Mouse (Mus musculus): ENCODE measurements around the gene Dock4. TPM values are rescaled to one million over a fixed set of nuclear protein-coding genes. Genes with fewer than 3 reads are reported as not detected.
A peak's percentile ranks its signal among the peaks of the same experiment; 100 is the strongest.

Gene Dock4
- total and polyA plus RNA-seq, 2 experiments from 2014 or later = 10.5 to 30.9 TPM

- Histone ChIP-seq H3K4me2 (ENCODE audit: low read depth) (no peak overlapping the region), H3K4me1 (ENCODE audit: insufficient read depth) (peaks cover 15% of the 10 kb centered on the region), H3K27me3 (ENCODE audit: insufficient read depth, low read length) (no peaks in the 10 kb centered on the region), H3K9me3 (ENCODE audit: low read length) (no peaks in the 10 kb centered on the region), H3K36me3 (ENCODE audit: insufficient read depth) (no peaks in the 10 kb centered on the region), H3K4me3 (ENCODE audit: low read depth, low read length) (no peak overlapping the region), H3K27ac (ENCODE audit: low read depth, low read length) (no peak overlapping the region; the same call in 1 of the 2 replicates), H3K9ac (no peak overlapping the region)
- 49% methylated on average over 2 of the region's 2 CpGs for WGBS
- DNase-seq (no peak), ATAC-seq (no peak)
- no peak for TF ChIP-seq CTCF (IDR thresholded peaks at IDR 0.05; ENCODE audit: low read depth)
These were observed 28.0 kb downstream of the Dock4 start for GRCm38 (mm10) chr12:40473709-40474108.

- 23% methylated on average over 8 of the region's 8 CpGs for WGBS
- H3K4me2 ChIP-seq (ENCODE audit: low read depth) = no peak overlapping the region
- peak; percentile 61 for ATAC-seq
- H3K4me1 ChIP-seq (ENCODE audit: insufficient read depth) = peaks cover 9% of the 10 kb centered on the region
- no peaks in the 10 kb centered on the region for H3K36me3 ChIP-seq (ENCODE audit: insufficient read depth)
- DNase-seq = peak; percentile 56
- H3K4me3 ChIP-seq (ENCODE audit: low read depth, low read length) = no peak overlapping the region
- no peak overlapping the region for H3K9ac ChIP-seq
- H3K27me3 ChIP-seq (ENCODE audit: insufficient read depth, low read length) = no peaks in the 10 kb centered on the region
- H3K9me3 ChIP-seq (ENCODE audit: low read length) = no peaks in the 10 kb centered on the region
- TF ChIP-seq CTCF (IDR thresholded peaks at IDR 0.05; ENCODE audit: low read depth) = no peak
- H3K27ac ChIP-seq (ENCODE audit: low read depth, low read length) = no peak overlapping the region
These were observed 32.1 kb downstream of the Dock4 start for GRCm38 (mm10) chr12:40477621-40478452.

- H3K27ac ChIP-seq (ENCODE audit: low read depth, low read length) = no peak overlapping the region
- no peak overlapping the region for H3K4me3 ChIP-seq (ENCODE audit: low read depth, low read length)
- WGBS = 2% methylated on average over 3 of the region's 3 CpGs
- H3K9ac ChIP-seq = no peak overlapping the region
- DNase-seq (no peak), ATAC-seq (peak; percentile 81)
- H3K4me2 ChIP-seq (ENCODE audit: low read depth) = no peak overlapping the region
- no peak for TF ChIP-seq CTCF (IDR thresholded peaks at IDR 0.05; ENCODE audit: low read depth)
- peaks cover 14% of the 10 kb centered on the region; the same call in 1 of the 2 replicates for H3K4me1 ChIP-seq (ENCODE audit: insufficient read depth)
- no peaks in the 10 kb centered on the region for H3K36me3 ChIP-seq (ENCODE audit: insufficient read depth)
- no peaks in the 10 kb centered on the region for H3K27me3 ChIP-seq (ENCODE audit: insufficient read depth, low read length)
- H3K9me3 ChIP-seq (ENCODE audit: low read length) = no peaks in the 10 kb centered on the region
These were observed 38.5 kb downstream of the Dock4 start for GRCm38 (mm10) chr12:40484224-40484623.

GRCm38 (mm10) chr12:40485210-40485609 lies 39.5 kb downstream of the Dock4 start:
- Histone ChIP-seq H3K4me2 (ENCODE audit: low read depth) (no peak overlapping the region), H3K27me3 (ENCODE audit: insufficient read depth, low read length) (no peaks in the 10 kb centered on the region), H3K27ac (ENCODE audit: low read depth, low read length) (no peak overlapping the region), H3K9me3 (ENCODE audit: low read length) (no peaks in the 10 kb centered on the region), H3K36me3 (ENCODE audit: insufficient read depth) (no peaks in the 10 kb centered on the region), H3K4me1 (ENCODE audit: insufficient read depth) (peaks cover 14% of the 10 kb centered on the region; the same call in 1 of the 2 replicates), H3K9ac (no peak overlapping the region), H3K4me3 (ENCODE audit: low read depth, low read length) (no peak overlapping the region)
- DNase-seq = no peak
- TF ChIP-seq CTCF (IDR thresholded peaks at IDR 0.05; ENCODE audit: low read depth) = no peak
- WGBS = 93% methylated on average over 1 of the region's 1 CpGs
- no peak for ATAC-seq

DNA sequence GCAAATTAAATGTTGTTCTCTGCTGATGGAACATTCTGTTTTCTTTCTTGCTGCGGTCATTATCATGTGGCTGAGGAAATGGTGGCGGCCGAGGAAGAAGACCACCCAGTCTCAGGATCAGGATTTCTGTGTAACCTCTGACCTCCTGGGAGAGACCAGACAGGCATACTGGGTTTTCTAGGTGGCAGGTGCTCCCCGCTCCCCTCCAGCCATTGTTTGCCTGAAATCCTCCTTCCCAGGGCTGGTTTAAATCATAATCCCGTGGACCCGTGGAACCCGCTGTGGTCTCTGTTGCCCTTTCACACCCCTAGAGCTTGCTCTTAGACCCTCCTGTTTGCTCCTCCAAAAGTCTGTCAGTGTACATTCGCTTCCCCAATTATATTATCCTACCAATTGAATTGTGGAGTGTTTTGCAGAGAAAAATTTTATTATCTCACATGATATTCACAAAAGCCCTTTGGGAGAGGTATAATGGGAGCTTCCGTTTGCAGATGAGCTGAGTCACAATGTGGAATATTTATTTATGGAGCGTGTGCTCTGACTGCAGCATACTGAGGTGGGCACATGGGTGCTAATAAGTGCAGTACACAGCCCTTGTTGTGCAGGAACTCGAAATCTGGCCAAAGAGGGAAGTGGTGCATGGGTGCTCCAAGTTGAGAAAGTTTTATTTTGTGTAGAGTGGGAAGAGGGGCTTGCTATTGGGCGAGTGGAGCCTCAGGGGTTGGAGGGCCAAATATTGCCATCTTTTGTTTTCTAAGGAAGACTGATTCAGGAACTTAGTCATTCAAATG lies 40.5 kb downstream of the Dock4 start:
- no peaks in the 10 kb centered on the region for H3K36me3 ChIP-seq (ENCODE audit: insufficient read depth)
- no peak for ATAC-seq
- H3K27me3 ChIP-seq (ENCODE audit: insufficient read depth, low read length) = no peaks in the 10 kb centered on the region
- no peak for DNase-seq
- peaks cover 14% of the 10 kb centered on the region; the same call in 1 of the 2 replicates for H3K4me1 ChIP-seq (ENCODE audit: insufficient read depth)
- no peak for TF ChIP-seq CTCF (IDR thresholded peaks at IDR 0.05; ENCODE audit: low read depth)
- H3K4me3 ChIP-seq (ENCODE audit: low read depth, low read length) = no peak overlapping the region
- H3K4me2 ChIP-seq (ENCODE audit: low read depth) = no peak overlapping the region
- H3K27ac ChIP-seq (ENCODE audit: low read depth, low read length) = no peak overlapping the region
- no peaks in the 10 kb centered on the region for H3K9me3 ChIP-seq (ENCODE audit: low read length)
- WGBS = 62% methylated on average over 12 of the region's 12 CpGs
- no peak overlapping the region for H3K9ac ChIP-seq

- H3K9ac ChIP-seq = no peak overlapping the region
- DNase-seq (no peak), ATAC-seq (peak; percentile 49)
- no peak overlapping the region; the same call in 1 of the 2 replicates for H3K27ac ChIP-seq (ENCODE audit: low read depth, low read length)
- no peaks in the 10 kb centered on the region for H3K9me3 ChIP-seq (ENCODE audit: low read length)
- 0 out of 2 replicates have a peak, but pooled peaks cover 5% of the 10 kb centered on the region for H3K4me1 ChIP-seq (ENCODE audit: insufficient read depth)
- TF ChIP-seq CTCF (IDR thresholded peaks at IDR 0.05; ENCODE audit: low read depth) = no peak
- H3K4me2 ChIP-seq (ENCODE audit: low read depth) = no peak overlapping the region
- no peaks in the 10 kb centered on the region for H3K36me3 ChIP-seq (ENCODE audit: insufficient read depth)
- WGBS = 74% methylated on average over 11 of the region's 11 CpGs
- H3K4me3 ChIP-seq (ENCODE audit: low read depth, low read length) = no peak overlapping the region
- H3K27me3 ChIP-seq (ENCODE audit: insufficient read depth, low read length) = no peaks in the 10 kb centered on the region
These were observed 50.6 kb downstream of the Dock4 start for GRCm38 (mm10) chr12:40496387-40496786.

GRCm38 (mm10) chr12:40497806-40498205 lies 52.1 kb downstream of the Dock4 start:
- no peak for DNase-seq
- no peaks in the 10 kb centered on the region for H3K27me3 ChIP-seq (ENCODE audit: insufficient read depth, low read length)
- H3K9me3 ChIP-seq (ENCODE audit: low read length) = no peaks in the 10 kb centered on the region
- H3K27ac ChIP-seq (ENCODE audit: low read depth, low read length) = no peak overlapping the region
- H3K4me3 ChIP-seq (ENCODE audit: low read depth, low read length) = no peak overlapping the region
- no peak for TF ChIP-seq CTCF (IDR thresholded peaks at IDR 0.05; ENCODE audit: low read depth)
- ATAC-seq = no peak
- H3K4me1 ChIP-seq (ENCODE audit: insufficient read depth) = 0 out of 2 replicates have a peak, but pooled peaks cover 5% of the 10 kb centered on the region
- WGBS = 68% methylated on average over 5 of the region's 5 CpGs
- H3K36me3 ChIP-seq (ENCODE audit: insufficient read depth) = no peaks in the 10 kb centered on the region
- no peak overlapping the region for H3K9ac ChIP-seq
- H3K4me2 ChIP-seq (ENCODE audit: low read depth) = no peak overlapping the region

Measured in forebrain, postnatal 0 days (tissue).